Mouse (Mus musculus): ENCODE measurements around the gene Tas2r118.

Tas2r118 gene

DNA sequence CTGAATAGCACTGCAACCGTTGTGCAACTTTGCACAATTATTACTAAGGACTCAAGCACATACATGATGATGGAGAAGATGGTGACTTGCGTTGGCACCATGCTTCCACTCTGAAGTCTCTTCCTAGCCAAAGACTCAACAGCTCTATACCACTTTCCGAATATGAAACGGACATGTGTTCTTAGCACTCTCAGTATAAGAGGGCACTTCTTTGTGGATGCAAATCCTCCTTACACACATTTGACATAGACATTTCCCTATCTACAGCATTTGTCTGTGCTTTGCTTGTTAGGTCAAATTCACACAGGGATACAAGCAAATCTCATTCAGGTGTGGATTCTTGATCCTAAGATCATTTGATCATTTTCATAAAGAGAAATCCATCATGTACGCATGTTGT is at the start of gene Tas2r118:
TSS of gene Tas2r118 (minus strand) at position 101 of the 400 bp plus-strand sequence.
- no peak for DNase-seq

GRCm38 (mm10) chr6:24018320-24018719 is 48.5 kb upstream of the Tas2r118 start:
- DNase-seq, result no peak

- no peak for DNase-seq
Observed at GRCm38 (mm10) chr6:23993276-23993675, 23.4 kb upstream of the Tas2r118 start.

DNA sequence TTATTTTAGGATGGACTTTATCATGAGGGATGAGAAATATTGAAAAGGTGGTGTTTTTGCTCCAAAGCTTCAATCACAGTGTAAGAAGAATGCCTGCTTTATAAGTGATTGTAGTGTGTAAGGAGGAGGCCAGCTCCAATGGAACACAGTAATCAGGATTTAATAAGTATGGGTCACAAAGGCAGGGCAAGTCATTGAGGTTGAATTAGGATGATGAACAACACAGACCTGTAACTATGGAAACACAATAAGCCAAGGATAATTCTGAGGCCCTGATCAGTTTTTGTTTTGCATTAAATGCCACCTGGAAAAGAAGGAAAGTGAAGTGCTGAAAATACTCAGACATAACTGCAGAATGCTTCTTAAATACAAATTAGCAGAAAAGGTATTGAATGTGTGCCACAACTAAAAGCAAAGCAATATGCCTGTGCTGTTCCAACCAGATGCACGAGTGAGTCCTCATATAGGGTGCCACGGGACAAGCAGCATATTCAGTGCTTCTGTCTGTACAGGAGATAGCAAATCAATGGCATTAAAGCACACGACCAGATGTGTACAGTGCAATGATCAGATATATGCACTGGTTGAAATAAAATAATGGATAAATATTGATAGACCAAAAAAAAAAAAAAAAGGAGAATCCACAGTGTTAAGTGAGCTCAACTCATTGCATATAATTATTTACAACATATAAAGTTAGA is 21.0 kb upstream of the Tas2r118 start:
- DNase-seq, result no peak

DNA sequence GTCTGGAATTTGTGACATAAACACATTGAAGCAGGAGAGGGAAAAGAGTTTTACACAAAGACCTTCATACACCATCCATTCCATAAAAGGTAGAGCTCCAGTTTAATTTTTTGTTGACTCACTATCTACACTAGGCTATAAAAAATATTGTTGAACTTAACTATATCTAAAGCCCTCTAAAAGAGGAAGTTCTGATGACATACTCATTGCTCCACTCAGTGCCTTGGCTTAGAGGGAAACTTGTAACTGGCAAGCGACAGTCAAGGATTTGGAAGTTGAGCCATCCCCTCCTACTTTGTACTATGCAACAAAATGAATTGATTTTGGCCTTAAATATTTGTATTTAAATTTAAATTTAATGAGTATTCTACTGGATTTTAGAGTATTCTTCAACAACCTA is 16.4 kb upstream of the Tas2r118 start:
- no peak for DNase-seq

GRCm38 (mm10) chr6:23966980-23967379 is 2.9 kb downstream of the Tas2r118 start:
- no peak for DNase-seq

- no peak for DNase-seq
Observed at GRCm38 (mm10) chr6:23965925-23966324, 3.9 kb downstream of the Tas2r118 start.

DNA sequence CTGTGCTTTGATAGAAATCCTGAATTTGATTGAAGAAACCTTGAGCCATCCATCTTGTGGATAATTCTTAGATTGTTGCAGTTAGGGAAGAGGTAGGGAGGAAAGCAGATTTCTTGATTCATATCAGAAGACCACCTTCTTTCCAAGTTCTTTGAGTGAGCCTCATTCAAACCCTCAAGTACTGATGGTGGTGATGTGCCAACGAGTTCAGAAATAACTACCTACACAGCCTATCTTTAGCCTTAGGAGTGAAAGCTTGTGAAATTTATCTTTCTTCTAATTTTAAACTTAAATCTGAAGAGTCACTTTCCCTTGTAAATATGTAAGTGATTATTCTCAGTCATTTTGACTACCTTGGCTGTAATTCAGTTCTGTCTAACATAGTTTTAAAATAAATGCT is 6.1 kb downstream of the Tas2r118 start:
- no peak for DNase-seq

DNA sequence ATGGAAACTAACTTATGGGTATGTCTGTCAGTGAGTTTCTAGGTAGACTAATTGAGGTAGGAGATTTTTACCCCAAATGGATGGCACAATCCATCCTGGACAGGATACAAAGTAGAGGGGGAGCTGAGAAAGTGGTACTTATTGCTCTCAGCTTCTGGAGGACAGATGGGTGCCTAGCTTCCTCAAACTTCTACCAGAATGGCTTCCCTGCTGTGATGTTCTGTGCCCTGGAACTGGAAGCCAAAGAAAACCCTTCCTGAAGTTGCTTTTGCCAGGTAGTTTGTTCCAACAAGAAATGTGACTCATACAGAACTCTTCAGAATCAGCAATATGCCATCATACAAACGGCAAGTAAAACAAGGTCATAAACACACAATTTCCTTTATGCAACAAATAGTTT is 29.1 kb downstream of the Tas2r118 start:
- DNase-seq, result peak; percentile 55

DNA sequence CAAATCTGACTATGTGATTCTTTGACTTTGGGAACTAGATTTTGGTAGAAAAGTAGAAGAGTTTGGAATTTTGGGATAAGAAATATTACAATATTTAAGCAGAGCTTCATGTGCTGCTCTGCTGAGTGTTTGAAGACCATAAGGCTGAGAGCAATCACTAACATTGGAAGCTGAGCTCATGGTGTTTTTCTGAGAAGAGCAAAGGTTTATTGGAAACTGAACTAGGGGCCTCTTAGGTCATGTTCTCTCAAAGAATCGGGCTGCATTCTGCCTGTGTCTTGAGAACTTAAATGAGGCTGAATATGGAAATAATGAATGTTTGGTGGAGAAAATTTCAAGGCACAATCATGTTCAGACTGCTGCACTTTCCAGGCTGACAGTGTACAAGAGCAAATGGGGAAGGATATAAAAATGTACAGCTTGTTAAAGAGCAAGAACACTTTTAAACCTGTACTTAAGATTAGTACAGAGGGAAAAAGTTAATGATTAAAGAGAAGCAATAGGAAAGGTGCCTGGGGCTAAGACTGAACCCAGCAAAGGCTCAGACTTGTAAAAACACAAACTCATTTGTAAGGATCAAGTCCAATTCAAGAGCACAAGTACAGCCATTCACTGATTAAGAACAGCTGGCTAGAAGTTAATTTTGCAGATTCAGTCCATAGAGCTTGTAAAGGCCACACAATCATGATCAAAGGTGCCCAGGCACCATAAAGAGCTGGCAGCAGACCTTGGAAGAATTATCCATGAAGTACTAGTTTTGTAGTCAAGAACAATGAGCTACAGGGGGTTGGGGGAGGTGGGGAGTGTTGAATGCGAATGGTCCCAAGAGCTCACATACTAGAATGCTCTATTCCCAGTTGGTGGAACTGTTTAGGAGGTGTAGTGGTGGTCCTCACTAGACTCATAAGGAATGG is 31.0 kb downstream of the Tas2r118 start:
- DNase-seq, result no peak

DNA sequence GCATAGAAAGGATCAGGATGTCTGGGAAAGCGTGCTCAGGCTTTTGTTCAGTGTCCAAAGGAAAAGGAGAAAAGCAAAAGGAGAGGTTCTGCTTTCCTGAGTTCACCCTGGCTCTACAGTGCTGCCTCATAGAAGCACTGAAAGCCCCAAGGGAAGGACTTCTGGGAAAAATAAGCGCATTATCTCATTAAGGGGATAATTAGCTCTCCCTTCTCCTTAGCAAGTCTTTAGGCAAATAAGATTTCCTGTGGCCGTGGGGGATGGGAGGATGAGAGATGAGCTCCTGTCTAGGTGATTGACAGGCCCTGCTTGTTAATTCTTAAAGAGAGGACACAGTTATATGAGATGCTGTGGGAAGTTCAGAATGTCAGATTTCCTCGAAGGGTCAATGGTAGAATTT is 33.4 kb downstream of the Tas2r118 start:
- no peak for DNase-seq

DNA sequence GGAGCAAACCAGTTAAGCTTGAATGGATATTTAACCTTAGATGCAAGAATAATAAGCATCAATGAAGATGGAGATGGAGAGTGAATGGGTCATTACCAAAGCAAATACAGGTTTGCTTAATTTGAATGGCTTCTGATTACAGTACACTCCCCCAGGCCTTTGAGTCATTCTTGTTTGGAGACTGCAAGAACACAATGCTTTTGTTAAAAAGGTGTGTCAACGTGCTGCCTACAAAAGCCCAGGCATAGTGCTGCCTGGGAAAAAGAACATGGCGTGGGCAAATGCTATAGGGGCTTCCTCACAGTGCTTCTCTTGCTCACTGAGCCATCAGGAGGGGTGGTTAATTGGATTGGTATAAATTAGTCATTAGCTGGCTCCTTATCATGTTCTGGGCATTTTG is 46.1 kb downstream of the Tas2r118 start:
- DNase-seq, result no peak

Data from cerebellum, adult 11-12 months (tissue).